Mouse (Mus musculus) CH12.LX (cell line): Measurements from ENCODE around the gene Fam71e1.

ENCODE experiments used
- CHD2 ChIP-seq: IDR thresholded peaks from 2 replicates; pipeline ENCODE4 v1.6.1; 2011; ENCODE audit warnings: low read length, improper control_type of control experiment
- CTCF ChIP-seq, 2 experiments: IDR thresholded peaks in 1 of 2; conservative IDR thresholded peaks in 1 of 2; 2 replicates each; pipeline ENCODE4 v1.5.1; 2011 to 2012; ENCODE audit warnings: low read depth in 2 of 2, low read length in 2 of 2, improper control_type of control experiment in 1 of 2, inconsistent platforms in 1 of 2, mild to moderate bottlenecking in 1 of 2, moderate library complexity in 1 of 2
- MAFK ChIP-seq: IDR thresholded peaks from 2 replicates; pipeline ENCODE4 v1.6.1; 2011; ENCODE audit warnings: low read length, improper control_type of control experiment; ENCODE audit not compliant: insufficient replicate concordance
- MAX ChIP-seq: IDR thresholded peaks from 2 replicates; pipeline ENCODE4 v1.6.1; 2011; ENCODE audit warnings: low read length, improper control_type of control experiment
- POLR2A ChIP-seq: IDR thresholded peaks from 2 replicates; pipeline ENCODE4 v1.6.1; 2011; ENCODE audit warnings: low read depth, mild to moderate bottlenecking, improper control_type of control experiment, low read length
- POLR2AphosphoS2 ChIP-seq: IDR thresholded peaks from 2 replicates; pipeline ENCODE4 v1.6.1; 2011; ENCODE audit warnings: low read depth, low read length, improper control_type of control experiment
- USF1 ChIP-seq: IDR thresholded peaks from 2 replicates; pipeline ENCODE4 v1.6.1; 2014; ENCODE audit warnings: low read depth, mild to moderate bottlenecking, inconsistent platforms, low read length, improper control_type of control experiment
- USF2 ChIP-seq: conservative IDR thresholded peaks from 2 replicates; pipeline ENCODE4 v1.6.1; 2011; ENCODE audit warnings: low read depth, low read length, improper control_type of control experiment
- ZC3H11A ChIP-seq: IDR thresholded peaks from 2 replicates; pipeline ENCODE4 v1.6.1; 2012; ENCODE audit warnings: low read depth, mild to moderate bottlenecking, inconsistent platforms, low read length, improper control_type of control experiment
- ZNF384 ChIP-seq: IDR thresholded peaks from 2 replicates; pipeline ENCODE4 v1.6.1; 2012; ENCODE audit warnings: low read depth, low read length, improper control_type of control experiment, inconsistent platforms

DNA sequence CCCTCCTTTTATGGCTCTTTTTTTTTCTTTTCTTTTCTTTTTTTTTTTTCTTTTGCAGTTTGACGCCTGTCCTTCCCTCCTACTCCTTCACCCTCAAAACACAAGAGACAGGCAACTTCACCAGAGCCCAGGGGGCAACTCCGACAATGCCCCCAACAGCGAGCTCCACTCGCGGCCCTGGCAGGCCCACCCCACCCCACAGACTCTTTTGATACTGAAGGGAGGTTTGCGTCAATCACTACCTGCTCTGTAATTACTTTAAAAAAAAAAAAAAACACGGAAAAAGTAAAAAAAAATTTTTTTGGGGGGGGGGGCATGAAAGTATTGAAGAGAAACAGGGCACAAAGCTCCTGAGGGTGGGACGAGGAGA lies 33.3 kb upstream of the Fam71e1 start:
- no peak for TF ChIP-seq MAFK
- no peak for TF ChIP-seq MAX
- no peak for TF ChIP-seq ZC3H11A
- no peak for TF ChIP-seq POLR2AphosphoS2
- no peak for TF ChIP-seq CTCF (conservative IDR thresholded peaks at IDR 0.05 in 1 of 2, IDR thresholded peaks at IDR 0.05 in 1 of 2; ENCODE audit: low read depth in 2 of 2, low read length in 2 of 2)
- TF ChIP-seq POLR2A: no peak
- TF ChIP-seq USF1: no peak
- no peak for TF ChIP-seq USF2
- TF ChIP-seq ZNF384: no peak
- TF ChIP-seq CHD2: no peak
